Mouse (Mus musculus): ENCODE data around the gene Trim9. TPM values are rescaled to one million over a fixed set of nuclear protein-coding genes. Genes with fewer than 3 reads are reported as not detected.

Trim9 gene
- polyA plus RNA-seq (2015; fragmentation: Nextera tagmentation; extraction: Ambion mirVana), result 1.1 and 1.5 TPM in 2 replicates

DNA sequence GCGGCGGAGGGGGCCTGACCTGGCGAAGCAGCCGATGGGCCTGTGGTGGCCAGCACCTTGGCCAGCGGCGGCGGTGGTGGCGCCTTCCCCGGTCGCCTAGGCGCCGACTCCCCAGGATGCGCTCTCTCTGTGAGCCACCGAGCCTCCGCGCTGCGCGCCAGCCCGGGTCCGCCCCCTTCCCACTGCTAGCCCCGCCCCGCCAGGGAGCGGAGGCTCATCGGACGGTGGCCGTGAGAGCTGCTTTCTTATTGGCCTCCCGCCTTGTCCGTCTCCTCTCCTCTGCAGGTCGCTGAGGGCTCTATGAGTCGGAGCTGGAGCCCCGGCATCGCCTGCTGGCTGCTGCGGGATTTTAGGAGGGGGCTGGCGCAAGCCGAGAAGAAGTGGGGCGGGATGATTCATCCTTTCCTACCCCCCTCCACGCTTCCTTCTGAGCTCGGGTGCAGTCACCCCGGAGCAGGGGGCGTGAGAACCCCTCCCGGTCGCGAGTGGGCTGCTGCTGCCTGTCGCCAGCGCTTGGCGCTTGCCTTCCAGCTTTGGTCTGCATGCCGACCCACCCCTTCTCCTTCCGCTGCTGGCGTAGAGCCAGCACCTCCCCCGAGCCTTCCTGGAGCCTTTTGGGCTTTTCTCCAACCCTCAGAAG lies at the start of gene Trim9:
Gene Trim9 (minus strand): TSS at position 413 of the 640 bp plus-strand sequence.
- H3K36me3 ChIP-seq (ENCODE audit: control insufficient read depth, insufficient read depth, low read length), result no peaks in the 10 kb centered on the region
- H3K27ac ChIP-seq (ENCODE audit: low read length), result peak within 1 kb of the TSS; percentile 64
- H3K4me2 ChIP-seq (ENCODE audit: low read depth, low read length), result peak within 1 kb of the TSS; percentile 94
- peak within 1 kb of the TSS; percentile 71 for H3K9ac ChIP-seq (ENCODE audit: low read length)
- H3K4me1 ChIP-seq (ENCODE audit: control insufficient read depth, insufficient read depth, low read length), result peaks cover 17% of the 10 kb centered on the region
- peak within 1 kb of the TSS; percentile 68 for H3K4me3 ChIP-seq (replicated peaks; ENCODE audit: low read length)
- ATAC-seq (ENCODE audit: insufficient read depth, low FRiP score), result peak; percentile 98
- no peaks in the 10 kb centered on the region for H3K9me3 ChIP-seq (replicated peaks; ENCODE audit: control insufficient read depth, low read length)
- under 1% methylated on average over 50 of the region's 50 CpGs for WGBS
- H3K27me3 ChIP-seq (ENCODE audit: control insufficient read depth, insufficient read depth, low read length), result peaks cover 29% of the 10 kb centered on the region

DNA sequence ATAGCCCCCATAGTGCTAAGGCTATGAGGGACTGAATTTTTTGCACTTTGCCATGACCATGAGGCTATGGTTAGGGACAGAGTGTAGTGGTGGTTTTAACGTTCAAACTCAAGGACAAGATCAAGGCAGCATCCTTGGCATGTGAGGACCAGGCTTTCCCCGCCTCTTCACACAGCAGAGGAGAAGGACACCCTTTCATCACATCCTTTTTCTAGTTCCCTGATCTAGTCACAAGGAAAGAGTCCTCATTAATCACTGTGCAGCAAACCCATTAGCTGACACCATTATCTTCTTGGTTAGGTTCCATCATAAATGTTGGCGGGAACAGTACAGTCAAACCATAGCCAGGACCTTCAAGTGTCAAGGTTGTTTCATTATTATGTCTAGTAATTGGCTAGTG lies 47.6 kb upstream of the Trim9 start:
- Histone ChIP-seq H3K27ac (ENCODE audit: low read length) (no peak overlapping the region), H3K4me3 (replicated peaks; ENCODE audit: low read length) (no peak overlapping the region), H3K27me3 (ENCODE audit: control insufficient read depth, insufficient read depth, low read length) (no peaks in the 10 kb centered on the region), H3K9me3 (replicated peaks; ENCODE audit: control insufficient read depth, low read length) (no peaks in the 10 kb centered on the region), H3K36me3 (ENCODE audit: control insufficient read depth, insufficient read depth, low read length) (no peaks in the 10 kb centered on the region), H3K4me2 (ENCODE audit: low read depth, low read length) (no peak overlapping the region), H3K9ac (ENCODE audit: low read length) (no peak overlapping the region), H3K4me1 (ENCODE audit: control insufficient read depth, insufficient read depth, low read length) (no peaks in the 10 kb centered on the region)
- ATAC-seq (ENCODE audit: insufficient read depth, low FRiP score), result no peak
- WGBS, result 81% methylated on average over 3 of the region's 3 CpGs

GRCm38 (mm10) chr12:70391236-70391635 lies 43.8 kb upstream of the Trim9 start:
- Histone ChIP-seq H3K9ac (ENCODE audit: low read length) (no peak overlapping the region), H3K27me3 (ENCODE audit: control insufficient read depth, insufficient read depth, low read length) (no peaks in the 10 kb centered on the region), H3K36me3 (ENCODE audit: control insufficient read depth, insufficient read depth, low read length) (no peaks in the 10 kb centered on the region), H3K9me3 (replicated peaks; ENCODE audit: control insufficient read depth, low read length) (no peaks in the 10 kb centered on the region), H3K4me3 (replicated peaks; ENCODE audit: low read length) (no peak overlapping the region), H3K27ac (ENCODE audit: low read length) (no peak overlapping the region), H3K4me2 (ENCODE audit: low read depth, low read length) (no peak overlapping the region), H3K4me1 (ENCODE audit: control insufficient read depth, insufficient read depth, low read length) (no peaks in the 10 kb centered on the region)
- no peak for ATAC-seq (ENCODE audit: insufficient read depth, low FRiP score)
- WGBS, result 74% methylated on average over 3 of the region's 3 CpGs

DNA sequence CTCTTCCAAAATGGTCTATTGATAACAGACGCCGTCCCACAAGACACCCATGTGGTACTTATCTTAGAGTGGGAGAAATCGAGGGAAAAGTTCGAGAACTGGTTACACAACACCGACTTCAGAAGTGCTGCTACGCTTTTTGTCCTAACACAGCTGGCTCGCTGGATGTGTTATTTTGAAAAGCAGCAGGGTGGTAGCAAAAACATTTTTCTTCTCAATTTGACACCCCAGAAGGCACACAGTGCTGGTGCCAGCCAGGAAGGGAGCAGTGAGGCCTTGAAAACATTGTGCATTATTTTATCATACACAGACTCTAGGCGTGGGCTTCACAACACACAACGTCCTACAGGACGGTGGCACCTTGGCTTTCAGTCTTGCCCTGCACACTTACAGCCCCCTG lies 27.6 kb upstream of the Trim9 start:
- no peak for ATAC-seq (ENCODE audit: insufficient read depth, low FRiP score)
- no peaks in the 10 kb centered on the region for H3K36me3 ChIP-seq (ENCODE audit: control insufficient read depth, insufficient read depth, low read length)
- H3K27me3 ChIP-seq (ENCODE audit: control insufficient read depth, insufficient read depth, low read length), result no peaks in the 10 kb centered on the region
- no peak overlapping the region for H3K9ac ChIP-seq (ENCODE audit: low read length)
- H3K4me1 ChIP-seq (ENCODE audit: control insufficient read depth, insufficient read depth, low read length), result no peaks in the 10 kb centered on the region
- no peaks in the 10 kb centered on the region for H3K9me3 ChIP-seq (replicated peaks; ENCODE audit: control insufficient read depth, low read length)
- 76% methylated on average over 10 of the region's 10 CpGs for WGBS
- H3K27ac ChIP-seq (ENCODE audit: low read length), result no peak overlapping the region
- H3K4me2 ChIP-seq (ENCODE audit: low read depth, low read length), result no peak overlapping the region
- no peak overlapping the region for H3K4me3 ChIP-seq (replicated peaks; ENCODE audit: low read length)

DNA sequence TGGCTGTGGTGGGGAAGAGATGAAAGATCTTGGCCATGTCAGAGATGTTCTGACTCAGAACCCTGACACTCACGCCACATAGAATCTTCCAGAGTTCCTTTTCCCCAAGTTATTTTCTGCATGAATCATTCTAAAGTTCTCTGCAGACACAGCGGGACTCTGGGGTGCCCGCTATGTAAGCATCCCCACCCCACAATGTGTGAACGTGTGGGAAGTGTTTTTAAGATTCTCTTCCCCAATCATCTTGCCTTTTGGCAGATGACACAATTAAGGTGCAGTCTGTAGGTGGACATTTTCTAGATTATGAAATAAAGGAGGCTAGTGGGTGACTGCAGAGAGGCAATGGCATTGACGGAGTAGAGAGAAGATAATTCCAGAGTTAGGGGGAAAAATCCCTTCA lies 25.5 kb upstream of the Trim9 start:
- no peak for ATAC-seq (ENCODE audit: insufficient read depth, low FRiP score)
- Histone ChIP-seq H3K4me1 (ENCODE audit: control insufficient read depth, insufficient read depth, low read length) (no peaks in the 10 kb centered on the region), H3K27me3 (ENCODE audit: control insufficient read depth, insufficient read depth, low read length) (no peaks in the 10 kb centered on the region), H3K4me3 (replicated peaks; ENCODE audit: low read length) (no peak overlapping the region), H3K9ac (ENCODE audit: low read length) (no peak overlapping the region), H3K36me3 (ENCODE audit: control insufficient read depth, insufficient read depth, low read length) (no peaks in the 10 kb centered on the region), H3K4me2 (ENCODE audit: low read depth, low read length) (no peak overlapping the region), H3K9me3 (replicated peaks; ENCODE audit: control insufficient read depth, low read length) (no peaks in the 10 kb centered on the region), H3K27ac (ENCODE audit: low read length) (no peak overlapping the region)
- WGBS, result 80% methylated on average over 5 of the region's 5 CpGs

DNA sequence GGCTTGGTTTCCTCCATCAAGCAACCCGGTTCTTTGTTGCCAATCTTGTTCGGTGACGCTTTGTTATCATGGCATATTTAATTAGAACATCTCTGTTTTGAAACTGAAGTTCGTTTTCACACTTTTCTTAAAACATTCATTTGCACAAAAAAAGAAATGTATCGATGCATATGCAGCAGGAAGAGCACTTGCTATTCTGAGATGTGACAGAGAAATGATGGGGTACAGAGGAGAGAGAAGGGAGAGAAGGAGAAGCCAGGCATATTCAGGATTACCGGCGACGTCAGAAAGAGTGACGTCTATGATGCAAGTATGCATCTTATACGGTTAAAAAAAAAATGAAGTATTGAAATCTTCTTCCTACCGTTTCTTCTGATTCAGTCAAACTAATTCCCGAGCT lies 21.9 kb upstream of the Trim9 start:
- Histone ChIP-seq H3K27ac (ENCODE audit: low read length) (no peak overlapping the region), H3K4me3 (replicated peaks; ENCODE audit: low read length) (no peak overlapping the region), H3K36me3 (ENCODE audit: control insufficient read depth, insufficient read depth, low read length) (no peaks in the 10 kb centered on the region), H3K4me1 (ENCODE audit: control insufficient read depth, insufficient read depth, low read length) (no peaks in the 10 kb centered on the region), H3K4me2 (ENCODE audit: low read depth, low read length) (no peak overlapping the region), H3K9me3 (replicated peaks; ENCODE audit: control insufficient read depth, low read length) (no peaks in the 10 kb centered on the region), H3K27me3 (ENCODE audit: control insufficient read depth, insufficient read depth, low read length) (no peaks in the 10 kb centered on the region), H3K9ac (ENCODE audit: low read length) (no peak overlapping the region)
- no peak for ATAC-seq (ENCODE audit: insufficient read depth, low FRiP score)
- 84% methylated on average over 12 of the region's 12 CpGs for WGBS

DNA sequence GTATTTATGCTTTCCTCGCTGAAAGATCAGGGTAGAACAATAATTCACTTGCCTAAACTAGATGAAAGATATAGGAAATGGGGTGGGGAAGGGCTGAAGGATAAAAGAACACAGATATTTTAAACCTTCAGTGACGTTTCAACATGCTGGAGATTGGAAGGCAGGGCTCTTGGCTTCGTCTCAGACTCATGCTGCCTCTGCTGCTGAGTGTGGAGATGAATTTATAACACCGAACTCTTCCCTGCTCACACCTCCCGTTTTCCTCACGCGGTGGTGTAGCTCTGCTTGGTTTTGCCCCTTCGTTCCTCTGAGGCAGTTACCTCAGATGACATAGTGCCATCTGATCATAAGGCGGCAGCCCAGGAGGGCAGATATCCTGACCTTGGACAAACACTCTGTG lies 21.4 kb upstream of the Trim9 start:
- no peak overlapping the region for H3K4me3 ChIP-seq (replicated peaks; ENCODE audit: low read length)
- no peak for ATAC-seq (ENCODE audit: insufficient read depth, low FRiP score)

DNA sequence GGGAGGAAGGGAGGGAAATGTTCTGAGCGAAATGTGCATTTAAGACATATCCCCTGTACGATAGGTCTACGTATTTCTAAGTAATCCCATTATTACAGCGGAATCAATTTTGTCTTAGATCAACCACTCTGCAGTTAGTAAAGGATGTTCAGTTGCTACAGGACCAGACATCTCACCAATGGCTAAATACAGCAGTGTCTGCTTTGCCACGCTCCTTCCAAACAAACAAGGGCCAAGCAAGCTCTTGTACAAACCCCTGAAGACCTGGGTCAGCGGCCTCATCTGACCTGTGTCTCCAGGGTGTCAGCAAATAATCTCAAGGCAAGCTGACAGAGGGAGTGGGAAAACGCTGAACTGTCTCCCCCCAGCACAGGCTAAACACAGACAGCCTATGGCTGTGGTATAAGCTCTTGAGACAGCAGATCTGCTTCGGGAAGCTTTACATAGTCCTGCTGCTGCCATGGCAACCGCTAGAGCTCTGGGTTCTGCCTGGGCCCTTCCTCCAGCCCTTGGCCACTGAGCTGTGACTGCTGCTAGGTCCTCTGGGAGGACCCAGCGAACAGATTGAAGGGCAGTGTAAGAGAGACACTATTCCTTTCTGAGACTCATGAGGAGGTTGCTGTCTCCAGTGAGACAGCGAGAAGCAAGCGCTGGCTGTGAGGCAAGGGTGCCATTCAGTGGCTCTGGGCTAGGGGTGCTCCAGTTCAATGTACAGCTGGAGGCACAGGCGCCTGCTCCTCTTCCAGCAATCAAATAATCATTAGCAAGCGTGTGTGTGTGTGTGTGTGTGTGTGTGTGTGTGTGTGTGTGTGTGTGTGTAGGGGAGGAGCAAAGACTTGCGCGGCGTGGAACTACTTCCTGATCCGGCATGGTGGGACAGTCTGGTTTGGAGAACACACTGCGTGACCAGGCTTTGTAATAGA lies 20.2 kb upstream of the Trim9 start:
- no peaks in the 10 kb centered on the region for H3K36me3 ChIP-seq (ENCODE audit: control insufficient read depth, insufficient read depth, low read length)
- no peak overlapping the region for H3K27ac ChIP-seq (ENCODE audit: low read length)
- no peak overlapping the region for H3K4me3 ChIP-seq (replicated peaks; ENCODE audit: low read length)
- no peaks in the 10 kb centered on the region for H3K27me3 ChIP-seq (ENCODE audit: control insufficient read depth, insufficient read depth, low read length)
- peak overlapping the region; percentile 42 for H3K4me2 ChIP-seq (ENCODE audit: low read depth, low read length)
- 39% methylated on average over 19 of the region's 19 CpGs for WGBS
- peak; percentile 78 for ATAC-seq (ENCODE audit: insufficient read depth, low FRiP score)
- H3K9ac ChIP-seq (ENCODE audit: low read length), result peak overlapping the region; percentile 57
- no peaks in the 10 kb centered on the region for H3K4me1 ChIP-seq (ENCODE audit: control insufficient read depth, insufficient read depth, low read length)
- no peaks in the 10 kb centered on the region for H3K9me3 ChIP-seq (replicated peaks; ENCODE audit: control insufficient read depth, low read length)

More for the DNA sequence above, 21.4 kb upstream of the Trim9 start:
- Histone ChIP-seq H3K4me2 (ENCODE audit: low read depth, low read length) (no peak overlapping the region), H3K27me3 (ENCODE audit: control insufficient read depth, insufficient read depth, low read length) (no peaks in the 10 kb centered on the region), H3K9me3 (replicated peaks; ENCODE audit: control insufficient read depth, low read length) (no peaks in the 10 kb centered on the region), H3K9ac (ENCODE audit: low read length) (no peak overlapping the region), H3K36me3 (ENCODE audit: control insufficient read depth, insufficient read depth, low read length) (no peaks in the 10 kb centered on the region), H3K4me1 (ENCODE audit: control insufficient read depth, insufficient read depth, low read length) (no peaks in the 10 kb centered on the region), H3K27ac (ENCODE audit: low read length) (no peak overlapping the region)
- WGBS, result 72% methylated on average over 9 of the region's 9 CpGs

DNA sequence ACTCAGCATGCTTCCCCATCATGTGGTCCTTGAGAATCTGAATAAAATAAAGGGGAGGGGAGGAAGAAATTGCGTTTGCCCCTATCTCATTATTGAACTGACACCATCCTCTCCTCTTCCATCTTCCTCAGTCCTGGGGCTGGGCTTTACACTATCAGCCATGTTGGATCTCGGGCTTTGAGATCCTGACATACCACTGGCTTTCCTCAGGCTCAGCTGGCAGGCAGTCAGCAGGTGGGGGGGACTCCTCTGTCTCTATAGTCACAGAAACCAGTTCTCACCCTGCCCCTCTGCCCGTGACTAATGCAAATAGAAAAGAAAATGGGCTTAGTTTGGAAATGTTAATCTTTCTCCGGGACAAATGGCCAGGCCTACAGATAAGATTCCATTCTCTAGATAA lies 15.6 kb upstream of the Trim9 start:
- H3K9ac ChIP-seq (ENCODE audit: low read length), result no peak overlapping the region
- 26% methylated on average over 4 of the region's 4 CpGs for whole genome bisulfite sequencing
- no peaks in the 10 kb centered on the region for H3K36me3 ChIP-seq (ENCODE audit: control insufficient read depth, insufficient read depth, low read length)
- no peak overlapping the region for H3K27ac ChIP-seq (ENCODE audit: low read length)
- no peaks in the 10 kb centered on the region for H3K9me3 ChIP-seq (replicated peaks; ENCODE audit: control insufficient read depth, low read length)
- no peaks in the 10 kb centered on the region for H3K27me3 ChIP-seq (ENCODE audit: control insufficient read depth, insufficient read depth, low read length)
- no peak overlapping the region for H3K4me3 ChIP-seq (replicated peaks; ENCODE audit: low read length)
- H3K4me2 ChIP-seq (ENCODE audit: low read depth, low read length), result no peak overlapping the region
- H3K4me1 ChIP-seq (ENCODE audit: control insufficient read depth, insufficient read depth, low read length), result no peaks in the 10 kb centered on the region
- ATAC-seq (ENCODE audit: insufficient read depth, low FRiP score), result no peak
